Mouse (Mus musculus): ENCODE results near the gene Abhd12. TPM values are rescaled to one million over a fixed set of nuclear protein-coding genes. Genes with fewer than 3 reads are reported as not detected.

Abhd12 gene
- 156 TPM for polyA plus RNA-seq (2014; fragmentation: Illumina TruSeq; extraction: RNeasy Lipid Tissue Mini Kit (QIAGEN cat#74804); ENCODE audit: low replicate concordance)

GRCm38 (mm10) chr2:150904272-150904935 lies at the start of gene Abhd12:
TSS of gene Abhd12 (minus strand) at chr2:150904741.

GRCm38 (mm10) chr2:150904936-150905450 lies 452 bp upstream of the Abhd12 start, which contains the start of gene Gins1:
TSS of gene Gins1 (plus strand) at chr2:150905400.

DNA sequence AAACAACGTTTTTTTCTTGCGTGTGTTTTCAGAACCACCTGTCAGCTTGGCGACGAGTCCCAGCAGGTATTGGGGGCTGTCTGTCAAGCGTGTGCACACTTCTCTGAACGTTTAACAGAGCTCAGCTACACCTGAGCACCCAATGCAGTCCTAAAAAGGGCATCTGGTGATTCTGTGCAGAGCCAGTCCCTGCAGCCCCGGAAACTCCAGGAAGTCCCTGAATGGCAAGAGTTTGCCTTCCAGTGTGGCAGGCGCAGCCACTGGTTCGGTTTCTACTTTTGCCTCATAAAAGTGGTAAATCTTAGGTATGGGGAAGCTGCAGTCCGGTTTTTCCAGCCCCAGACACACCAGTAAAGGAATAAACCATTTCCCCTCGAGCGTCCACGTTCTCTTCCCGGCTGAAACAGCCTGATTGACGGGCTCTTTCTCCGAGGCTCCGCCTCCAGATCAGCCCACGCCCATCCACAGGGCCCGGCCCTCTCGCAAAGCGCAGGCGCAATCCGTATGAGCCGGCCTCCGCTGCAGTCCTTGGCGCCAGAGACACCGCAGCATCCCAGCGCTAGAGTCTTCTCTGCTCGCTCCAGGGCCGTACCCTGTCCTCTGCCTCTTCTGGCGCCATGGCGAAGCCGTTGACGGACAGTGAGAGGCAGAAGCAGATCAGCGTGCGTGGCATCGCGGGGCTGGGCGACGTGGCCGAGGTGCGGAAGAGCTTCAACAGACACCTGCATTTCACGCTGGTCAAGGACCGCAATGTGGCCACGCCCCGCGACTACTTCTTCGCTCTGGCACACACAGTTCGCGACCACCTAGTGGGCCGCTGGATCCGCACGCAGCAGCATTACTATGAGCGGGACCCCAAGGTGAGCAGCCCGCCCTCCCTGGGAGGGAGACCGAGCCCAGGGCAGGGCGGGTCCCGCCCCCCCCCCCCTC lies 118.0 kb downstream of the Abhd12 start, which contains the start of gene Pygb:
Pygb (plus strand) TSS at position 485 of the 930 bp plus-strand sequence.

Other genes starting within 250 kb of the Abhd12 start
- gene Acss1, start 236.2 kb downstream of the Abhd12 start, polyA plus RNA-seq (2014; fragmentation: Illumina TruSeq; extraction: RNeasy Lipid Tissue Mini Kit (QIAGEN cat#74804); ENCODE audit: low replicate concordance) = 12.5 TPM
- not detected for gene Vsx1, start 215.4 kb downstream of the Abhd12 start, polyA plus RNA-seq (2014; fragmentation: Illumina TruSeq; extraction: RNeasy Lipid Tissue Mini Kit (QIAGEN cat#74804); ENCODE audit: low replicate concordance)
- 0.93 TPM for gene Entpd6, start 155.7 kb downstream of the Abhd12 start, polyA plus RNA-seq (2014; fragmentation: Illumina TruSeq; extraction: RNeasy Lipid Tissue Mini Kit (QIAGEN cat#74804); ENCODE audit: low replicate concordance)
- 2.9 TPM for gene Pygb, start 118.0 kb downstream of the Abhd12 start, polyA plus RNA-seq (2014; fragmentation: Illumina TruSeq; extraction: RNeasy Lipid Tissue Mini Kit (QIAGEN cat#74804); ENCODE audit: low replicate concordance)
- 11.2 TPM for gene Gins1, start 659 bp upstream of the Abhd12 start, polyA plus RNA-seq (2014; fragmentation: Illumina TruSeq; extraction: RNeasy Lipid Tissue Mini Kit (QIAGEN cat#74804); ENCODE audit: low replicate concordance)
- 0.74 TPM for gene Ninl, start 134.6 kb upstream of the Abhd12 start, polyA plus RNA-seq (2014; fragmentation: Illumina TruSeq; extraction: RNeasy Lipid Tissue Mini Kit (QIAGEN cat#74804); ENCODE audit: low replicate concordance)
- 62.6 TPM for gene Nanp, start 134.7 kb upstream of the Abhd12 start, polyA plus RNA-seq (2014; fragmentation: Illumina TruSeq; extraction: RNeasy Lipid Tissue Mini Kit (QIAGEN cat#74804); ENCODE audit: low replicate concordance)
- gene Gm14151, start 187.6 kb upstream of the Abhd12 start, polyA plus RNA-seq (2014; fragmentation: Illumina TruSeq; extraction: RNeasy Lipid Tissue Mini Kit (QIAGEN cat#74804); ENCODE audit: low replicate concordance) = not detected
- gene Gm14147, start 193.5 kb upstream of the Abhd12 start, polyA plus RNA-seq (2014; fragmentation: Illumina TruSeq; extraction: RNeasy Lipid Tissue Mini Kit (QIAGEN cat#74804); ENCODE audit: low replicate concordance) = not detected

All from small intestine, adult 10 weeks (tissue).